Mouse (Mus musculus) embryonic fibroblast, embryonic 13.5 days (primary cell): ENCODE results near the gene Tex261.

ENCODE experiments used
- CTCF ChIP-seq: IDR thresholded peaks from 2 replicates; pipeline ENCODE4 v1.5.1; 2011; ENCODE audit warnings: mild to moderate bottlenecking, control low read depth, low read length, moderate library complexity, borderline replicate concordance; ENCODE audit not compliant: insufficient read depth
- POLR2A ChIP-seq: IDR thresholded peaks from 2 replicates; pipeline ENCODE4 v1.6.1; 2011; ENCODE audit warnings: low read depth, mild to moderate bottlenecking, control low read depth, low read length, moderate library complexity

DNA sequence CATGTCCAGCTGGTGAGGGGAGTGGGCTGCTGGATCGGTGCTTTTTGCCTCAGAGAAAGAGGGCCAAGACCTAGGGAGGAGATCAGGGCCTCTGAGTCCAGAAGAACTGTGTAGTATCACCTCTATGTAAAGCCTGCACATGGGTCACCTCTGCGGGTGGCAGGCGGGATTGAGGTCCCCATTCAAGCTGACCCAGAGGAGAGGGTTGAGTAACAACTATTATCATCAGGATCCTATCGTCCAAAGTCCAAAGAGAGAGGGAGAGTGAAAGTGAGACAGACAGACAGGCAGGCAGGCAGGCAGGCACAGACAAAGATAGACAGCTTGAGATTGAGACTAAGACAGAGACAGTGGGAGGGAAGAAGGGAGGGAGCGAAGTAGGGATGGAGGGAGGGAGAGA is 32.4 kb downstream of the Tex261 start:
- no peak for TF ChIP-seq POLR2A
- no peak for TF ChIP-seq CTCF
